Mouse (Mus musculus): ENCODE measurements around the gene Olfr485.

DNA sequence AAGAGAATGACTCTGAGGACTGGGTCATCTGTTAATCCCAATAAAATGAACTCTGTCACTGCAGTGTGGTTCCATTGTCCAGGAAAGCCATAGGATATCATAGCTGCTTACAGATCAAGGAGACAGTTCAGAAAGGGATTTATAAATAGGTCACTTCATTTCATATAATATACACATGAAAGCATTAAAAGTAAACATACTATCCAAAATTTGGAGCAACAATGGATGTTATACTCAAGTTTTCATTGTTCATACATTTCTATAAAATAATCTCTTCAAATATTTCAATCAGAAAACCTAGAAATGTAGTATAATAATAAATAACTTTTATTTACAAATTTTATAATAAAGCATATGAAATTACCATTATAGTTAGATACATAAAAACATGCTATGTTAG lies at the start of gene Olfr485:
- TF ChIP-seq CHD2 (IDR thresholded peaks at IDR 0.05; ENCODE audit: low read depth, low read length) (no peak), ZNF384 (IDR thresholded peaks at IDR 0.05; ENCODE audit: low read depth, low read length) (no peak)
